Mouse (Mus musculus): ENCODE measurements around the gene Iffo2. TPM values are rescaled to one million over a fixed set of nuclear protein-coding genes. Genes with fewer than 3 reads are reported as not detected.
A peak's percentile ranks its signal among the peaks of the same experiment; 100 is the strongest.
"Not testable (repeated sequence)": the region's sequence is repeated elsewhere in the genome, so short reads cannot be mapped to it uniquely, and the experiment has no call there.

Gene Iffo2
- polyA plus RNA-seq (2014; fragmentation: Nextera tagmentation; extraction: Ambion mirVana) = 2.2 and 2.3 TPM in 2 replicates

DNA sequence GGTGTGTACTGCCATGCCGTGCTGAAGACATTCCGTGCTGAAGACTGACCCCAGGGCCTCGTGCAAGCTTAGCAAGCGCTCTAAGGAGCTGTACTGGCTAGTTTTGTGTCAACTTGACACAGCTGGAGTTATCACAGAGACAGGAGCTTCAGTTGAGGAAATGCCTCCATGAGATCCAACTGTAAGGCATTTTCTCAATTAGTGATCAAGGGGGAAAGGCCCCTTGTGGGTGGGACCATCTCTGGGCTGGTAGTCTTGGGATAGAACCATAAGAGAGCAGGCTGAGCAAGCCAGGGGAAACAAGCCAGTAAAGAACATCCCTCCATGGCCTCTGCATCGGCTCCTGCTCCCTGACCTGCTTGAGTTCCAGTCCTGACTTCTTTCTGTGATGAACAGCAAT lies at the start of gene Iffo2:
TSS of gene Iffo2 (plus strand) at position 301 of the 400 bp plus-strand sequence.
- H3K9me3 ChIP-seq (replicated peaks; ENCODE audit: control insufficient read depth, low read length); DNase-seq (ENCODE audit: low spot score); H3K27me3 ChIP-seq (ENCODE audit: control insufficient read depth, insufficient read depth, low read length); H3K9ac ChIP-seq (replicated peaks; ENCODE audit: low read length); ATAC-seq (replicated peaks; ENCODE audit: insufficient number of reproducible peaks, low FRiP score, low TSS enrichment, low read depth); H3K4me3 ChIP-seq (ENCODE audit: low read depth, low read length); H3K36me3 ChIP-seq (replicated peaks; ENCODE audit: control insufficient read depth, insufficient read depth, low read depth, low read length); H3K4me1 ChIP-seq (ENCODE audit: control insufficient read depth, insufficient read depth, low read length); H3K27ac ChIP-seq (replicated peaks; ENCODE audit: low read depth, low read length); H3K4me2 ChIP-seq (ENCODE audit: low read depth, low read length): not testable (repeated sequence)
- WGBS = 86% methylated on average over 5 of the region's 5 CpGs

DNA sequence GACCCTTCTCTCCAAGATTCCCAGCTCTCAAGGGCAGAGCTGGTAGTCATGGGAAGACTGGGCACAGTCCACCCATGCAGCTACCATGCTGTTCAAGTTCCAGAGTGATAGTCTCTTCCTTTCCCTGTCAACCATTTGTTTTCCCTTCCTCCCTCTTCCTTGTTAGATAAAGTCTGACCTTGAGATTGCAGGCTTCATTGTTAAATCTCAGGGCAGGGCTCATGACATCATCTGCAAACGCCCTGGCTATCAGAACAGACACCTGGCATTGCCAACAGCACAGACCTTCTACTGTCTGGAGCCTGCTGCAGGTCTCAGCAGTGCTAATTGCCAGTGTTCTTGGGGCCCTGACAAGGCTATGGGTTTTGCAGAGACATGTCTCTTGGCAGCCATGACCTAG lies 48.9 kb upstream of the Iffo2 start:
- Histone ChIP-seq H3K4me1 (ENCODE audit: control insufficient read depth, insufficient read depth, low read length) (no peaks in the 10 kb centered on the region), H3K4me3 (ENCODE audit: low read depth, low read length) (no peak overlapping the region), H3K9me3 (replicated peaks; ENCODE audit: control insufficient read depth, low read length) (no peaks in the 10 kb centered on the region), H3K36me3 (replicated peaks; ENCODE audit: control insufficient read depth, insufficient read depth, low read depth, low read length) (peaks cover 29% of the 10 kb centered on the region), H3K27me3 (ENCODE audit: control insufficient read depth, insufficient read depth, low read length) (no peaks in the 10 kb centered on the region), H3K9ac (replicated peaks; ENCODE audit: low read length) (no peak overlapping the region), H3K27ac (replicated peaks; ENCODE audit: low read depth, low read length) (no peak overlapping the region), H3K4me2 (ENCODE audit: low read depth, low read length) (no peak overlapping the region)
- WGBS = 69% methylated on average over 1 of the region's 1 CpGs
- DNase-seq (ENCODE audit: low spot score) (no peak), ATAC-seq (replicated peaks; ENCODE audit: insufficient number of reproducible peaks, low FRiP score, low TSS enrichment, low read depth) (no peak)

DNA sequence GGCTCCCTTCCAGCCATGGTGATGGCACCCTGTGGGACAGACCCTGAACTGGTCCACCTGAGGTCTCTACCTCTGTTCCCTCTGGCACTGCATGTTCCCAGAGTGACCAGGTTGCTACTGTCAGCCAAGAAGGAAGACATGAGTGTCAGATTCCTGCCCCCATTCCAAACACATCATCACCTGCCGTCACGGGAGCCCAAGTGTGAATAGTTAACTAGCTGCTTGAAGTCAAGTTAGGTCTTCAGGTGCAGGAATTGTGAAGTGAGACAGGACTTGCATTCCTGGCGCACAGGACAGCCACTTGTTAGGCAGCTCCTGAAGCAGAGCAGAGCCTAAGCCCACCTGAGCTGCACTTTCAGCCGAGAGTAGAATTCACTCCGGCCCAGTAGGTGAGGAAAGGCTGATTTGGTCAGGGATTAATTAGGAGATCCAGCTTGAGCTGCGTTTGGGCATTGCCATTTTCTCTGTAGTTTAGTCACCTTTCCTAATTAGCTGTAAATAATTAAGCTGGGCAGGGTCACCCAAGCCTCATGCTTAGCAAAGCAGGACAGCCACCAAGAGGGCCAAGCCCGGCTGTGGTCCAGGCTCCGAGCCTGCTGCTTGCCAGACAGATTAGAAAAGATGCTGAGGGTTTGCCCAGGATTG lies 46.8 kb upstream of the Iffo2 start:
- no peak overlapping the region for H3K4me3 ChIP-seq (ENCODE audit: low read depth, low read length)
- DNase-seq (ENCODE audit: low spot score) (no peak), ATAC-seq (replicated peaks; ENCODE audit: insufficient number of reproducible peaks, low FRiP score, low TSS enrichment, low read depth) (no peak)
- 91% methylated on average over 8 of the region's 8 CpGs for WGBS
- no peak overlapping the region for H3K9ac ChIP-seq (replicated peaks; ENCODE audit: low read length)
- no peak overlapping the region for H3K27ac ChIP-seq (replicated peaks; ENCODE audit: low read depth, low read length)
- no peaks in the 10 kb centered on the region for H3K4me1 ChIP-seq (ENCODE audit: control insufficient read depth, insufficient read depth, low read length)
- H3K27me3 ChIP-seq (ENCODE audit: control insufficient read depth, insufficient read depth, low read length) = no peaks in the 10 kb centered on the region
- H3K9me3 ChIP-seq (replicated peaks; ENCODE audit: control insufficient read depth, low read length) = no peaks in the 10 kb centered on the region
- H3K4me2 ChIP-seq (ENCODE audit: low read depth, low read length) = no peak overlapping the region
- peaks cover 22% of the 10 kb centered on the region for H3K36me3 ChIP-seq (replicated peaks; ENCODE audit: control insufficient read depth, insufficient read depth, low read depth, low read length)

DNA sequence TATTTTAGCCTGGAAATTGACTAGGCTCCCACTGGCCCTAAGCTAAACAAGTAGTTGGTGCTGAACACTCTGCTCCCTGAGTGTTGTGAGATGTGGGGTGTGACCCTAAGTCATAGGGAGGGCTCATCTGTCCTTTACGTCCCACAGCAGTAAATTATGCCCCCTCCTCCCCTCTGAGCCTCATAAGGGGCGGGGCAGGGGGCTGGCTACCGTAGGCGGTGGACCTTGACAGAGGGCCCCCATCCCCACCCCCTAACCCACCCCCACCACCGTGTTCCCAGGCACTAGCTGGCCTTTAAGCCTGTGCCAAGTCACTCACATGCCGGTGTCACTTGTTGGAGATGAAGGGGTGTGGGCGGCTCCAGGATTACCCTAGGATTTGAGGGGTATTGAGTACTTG lies 45.9 kb upstream of the Iffo2 start:
- Histone ChIP-seq H3K9me3 (replicated peaks; ENCODE audit: control insufficient read depth, low read length) (no peaks in the 10 kb centered on the region), H3K27me3 (ENCODE audit: control insufficient read depth, insufficient read depth, low read length) (no peaks in the 10 kb centered on the region), H3K27ac (replicated peaks; ENCODE audit: low read depth, low read length) (no peak overlapping the region), H3K36me3 (replicated peaks; ENCODE audit: control insufficient read depth, insufficient read depth, low read depth, low read length) (peaks cover 20% of the 10 kb centered on the region), H3K4me3 (ENCODE audit: low read depth, low read length) (no peak overlapping the region), H3K4me1 (ENCODE audit: control insufficient read depth, insufficient read depth, low read length) (no peaks in the 10 kb centered on the region), H3K9ac (replicated peaks; ENCODE audit: low read length) (no peak overlapping the region), H3K4me2 (ENCODE audit: low read depth, low read length) (no peak overlapping the region)
- DNase-seq (ENCODE audit: low spot score) = no peak
- WGBS = 87% methylated on average over 7 of the region's 7 CpGs
- no peak for ATAC-seq (replicated peaks; ENCODE audit: insufficient number of reproducible peaks, low FRiP score, low TSS enrichment, low read depth)

DNA sequence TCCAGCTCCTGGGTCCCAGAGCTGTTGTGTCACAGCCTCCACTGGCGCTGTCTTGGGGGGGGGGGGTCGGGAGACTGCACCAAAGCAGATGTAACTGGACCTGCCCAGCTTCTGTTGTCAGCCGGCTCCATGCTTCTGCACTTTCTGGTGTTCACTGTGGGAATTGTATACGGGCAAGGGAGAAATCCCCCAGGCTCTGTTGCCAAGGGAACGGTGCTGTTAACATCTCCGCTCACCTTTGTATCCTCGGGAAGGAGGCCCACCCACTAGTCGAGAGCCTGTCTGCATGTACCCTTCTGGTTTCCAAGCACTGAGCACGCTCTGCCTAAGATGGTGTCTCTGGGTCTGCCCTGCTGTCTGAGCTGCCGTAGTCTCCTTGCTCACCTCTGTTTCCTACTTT lies 43.3 kb upstream of the Iffo2 start:
- WGBS = 58% methylated on average over 10 of the region's 10 CpGs
- no peak overlapping the region for H3K4me3 ChIP-seq (ENCODE audit: low read depth, low read length)
- peaks cover 20% of the 10 kb centered on the region for H3K36me3 ChIP-seq (replicated peaks; ENCODE audit: control insufficient read depth, insufficient read depth, low read depth, low read length)
- peak; percentile 41; the same call in 1 of the 2 replicates for ATAC-seq (replicated peaks; ENCODE audit: insufficient number of reproducible peaks, low FRiP score, low TSS enrichment, low read depth)
- no peak overlapping the region for H3K4me2 ChIP-seq (ENCODE audit: low read depth, low read length)
- no peaks in the 10 kb centered on the region for H3K27me3 ChIP-seq (ENCODE audit: control insufficient read depth, insufficient read depth, low read length)
- H3K4me1 ChIP-seq (ENCODE audit: control insufficient read depth, insufficient read depth, low read length) = no peaks in the 10 kb centered on the region
- no peaks in the 10 kb centered on the region for H3K9me3 ChIP-seq (replicated peaks; ENCODE audit: control insufficient read depth, low read length)
- H3K27ac ChIP-seq (replicated peaks; ENCODE audit: low read depth, low read length) = no peak overlapping the region
- DNase-seq (ENCODE audit: low spot score) = peak; percentile 50
- H3K9ac ChIP-seq (replicated peaks; ENCODE audit: low read length) = no peak overlapping the region

DNA sequence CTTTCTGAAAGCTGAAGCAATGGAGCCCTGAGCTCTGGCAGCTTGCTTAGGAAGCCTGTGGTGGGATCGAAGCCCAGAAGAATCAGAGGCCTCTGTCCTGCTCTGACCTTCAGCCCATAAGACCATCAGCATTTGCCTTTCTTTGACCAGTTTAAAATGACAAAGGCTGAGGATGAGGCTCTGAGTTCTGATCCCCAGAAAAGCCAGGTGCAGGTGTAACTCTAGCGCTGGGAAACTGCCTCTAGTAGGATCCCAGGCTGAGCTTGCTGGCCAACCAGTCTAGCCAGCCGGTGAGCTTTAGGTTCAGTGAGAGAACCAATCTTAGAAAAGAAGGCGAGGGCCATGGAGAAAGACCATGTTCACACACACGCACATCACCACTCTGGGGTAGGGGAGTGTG lies 42.0 kb upstream of the Iffo2 start:
- H3K36me3 ChIP-seq (replicated peaks; ENCODE audit: control insufficient read depth, insufficient read depth, low read depth, low read length) = peaks cover 20% of the 10 kb centered on the region
- H3K4me1 ChIP-seq (ENCODE audit: control insufficient read depth, insufficient read depth, low read length) = no peaks in the 10 kb centered on the region
- H3K4me3 ChIP-seq (ENCODE audit: low read depth, low read length) = no peak overlapping the region
- no peak overlapping the region for H3K4me2 ChIP-seq (ENCODE audit: low read depth, low read length)
- H3K9ac ChIP-seq (replicated peaks; ENCODE audit: low read length) = no peak overlapping the region
- 92% methylated on average over 5 of the region's 5 CpGs for WGBS
- no peak overlapping the region for H3K27ac ChIP-seq (replicated peaks; ENCODE audit: low read depth, low read length)
- H3K9me3 ChIP-seq (replicated peaks; ENCODE audit: control insufficient read depth, low read length) = no peaks in the 10 kb centered on the region
- DNase-seq (ENCODE audit: low spot score) = no peak
- no peak for ATAC-seq (replicated peaks; ENCODE audit: insufficient number of reproducible peaks, low FRiP score, low TSS enrichment, low read depth)
- H3K27me3 ChIP-seq (ENCODE audit: control insufficient read depth, insufficient read depth, low read length) = no peaks in the 10 kb centered on the region

DNA sequence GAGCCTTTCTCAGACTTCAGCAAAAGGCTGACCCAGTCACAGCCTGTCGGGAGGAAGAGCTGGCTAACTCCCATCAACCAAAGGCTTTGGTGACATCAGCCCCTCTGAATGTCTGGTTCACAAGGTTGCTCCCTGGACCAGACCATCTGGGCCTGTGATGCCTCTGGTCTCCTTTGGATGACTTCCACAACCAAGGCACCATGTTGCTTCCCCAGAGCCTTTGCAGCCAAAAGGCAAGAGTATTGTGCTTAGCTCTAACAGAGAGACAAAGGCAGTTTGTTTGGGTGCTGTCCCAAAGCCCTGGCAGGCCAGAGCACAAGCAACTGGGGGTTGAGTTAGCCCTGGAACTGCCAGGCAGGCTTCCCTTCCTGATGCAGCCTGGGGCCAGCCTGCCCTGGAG lies 40.4 kb upstream of the Iffo2 start:
- no peak for ATAC-seq (replicated peaks; ENCODE audit: insufficient number of reproducible peaks, low FRiP score, low TSS enrichment, low read depth)
- Histone ChIP-seq H3K4me1 (ENCODE audit: control insufficient read depth, insufficient read depth, low read length) (no peaks in the 10 kb centered on the region), H3K27ac (replicated peaks; ENCODE audit: low read depth, low read length) (no peak overlapping the region), H3K4me3 (ENCODE audit: low read depth, low read length) (no peak overlapping the region), H3K9ac (replicated peaks; ENCODE audit: low read length) (no peak overlapping the region), H3K27me3 (ENCODE audit: control insufficient read depth, insufficient read depth, low read length) (no peaks in the 10 kb centered on the region), H3K4me2 (ENCODE audit: low read depth, low read length) (no peak overlapping the region), H3K9me3 (replicated peaks; ENCODE audit: control insufficient read depth, low read length) (no peaks in the 10 kb centered on the region), H3K36me3 (replicated peaks; ENCODE audit: control insufficient read depth, insufficient read depth, low read depth, low read length) (peaks cover 20% of the 10 kb centered on the region)
- WGBS = 95% methylated on average over 1 of the region's 1 CpGs
- DNase-seq (ENCODE audit: low spot score) = no peak

DNA sequence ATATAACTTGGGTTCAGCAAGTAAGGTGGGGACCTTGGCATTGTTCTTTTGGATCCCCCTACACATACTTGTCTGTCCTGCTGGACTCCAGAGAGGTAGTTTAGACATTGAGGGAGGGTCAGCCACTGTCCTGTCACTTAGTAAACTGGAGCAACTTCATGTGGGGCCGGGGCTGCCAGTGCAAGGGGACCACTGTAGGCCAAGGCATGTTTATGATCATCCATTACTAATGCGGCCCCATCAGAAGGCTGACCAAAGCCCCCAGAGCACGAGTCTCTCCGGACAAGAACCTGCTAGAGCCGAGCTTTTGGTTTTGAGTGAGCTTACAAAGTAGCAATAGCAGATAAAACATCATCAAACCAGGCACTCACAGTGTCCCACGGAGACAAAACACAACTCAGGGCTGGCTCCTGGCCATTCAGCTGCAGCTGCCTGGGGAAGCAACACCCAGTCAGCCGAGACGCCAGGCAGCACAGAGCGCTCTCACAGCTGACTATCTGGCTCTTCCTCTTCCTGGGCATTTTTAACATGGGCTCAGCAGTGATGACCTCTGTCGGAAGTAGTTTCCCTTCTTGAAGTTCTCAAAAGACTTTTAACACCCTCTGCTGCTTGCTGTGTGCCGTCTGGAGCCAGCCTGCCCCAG lies 39.8 kb upstream of the Iffo2 start:
- ATAC-seq (replicated peaks; ENCODE audit: insufficient number of reproducible peaks, low FRiP score, low TSS enrichment, low read depth) = no peak
- WGBS = 88% methylated on average over 11 of the region's 11 CpGs
- H3K36me3 ChIP-seq (replicated peaks; ENCODE audit: control insufficient read depth, insufficient read depth, low read depth, low read length) = peaks cover 17% of the 10 kb centered on the region

More for the DNA sequence above, 39.8 kb upstream of the Iffo2 start:
- H3K9me3 ChIP-seq (replicated peaks; ENCODE audit: control insufficient read depth, low read length) = no peaks in the 10 kb centered on the region
- no peak overlapping the region for H3K9ac ChIP-seq (replicated peaks; ENCODE audit: low read length)
- DNase-seq (ENCODE audit: low spot score) = no peak
- no peak overlapping the region for H3K4me3 ChIP-seq (ENCODE audit: low read depth, low read length)
- H3K4me2 ChIP-seq (ENCODE audit: low read depth, low read length) = no peak overlapping the region
- H3K27me3 ChIP-seq (ENCODE audit: control insufficient read depth, insufficient read depth, low read length) = no peaks in the 10 kb centered on the region
- no peak overlapping the region for H3K27ac ChIP-seq (replicated peaks; ENCODE audit: low read depth, low read length)
- H3K4me1 ChIP-seq (ENCODE audit: control insufficient read depth, insufficient read depth, low read length) = no peaks in the 10 kb centered on the region
